Comparison of ENCODE assay signal across 8 mouse cellular contexts in genomic region chr1:134555871-134556670, GRCm38 (mm10). TPM values are rescaled to one million over a fixed set of nuclear protein-coding genes. Genes with fewer than 3 reads are reported as not detected.
DNase-seq lines count a peak whose midpoint lies in the region; ATAC-seq and TF ChIP-seq lines count a peak whose summit lies in the region.

No protein-coding gene starts in this region.

- ATAC-seq in embryonic facial prominence, embryonic 12.5 days (ENCODE audit: insufficient number of reproducible peaks, insufficient read depth, low FRiP score, low TSS enrichment) = peak; percentile 32; the same call in 1 of the 2 replicates
- peak; percentile 27; the same call in 1 of the 2 replicates for ATAC-seq in lung, embryonic 14.5 days (ENCODE audit: insufficient read depth)
- peak; percentile 42 for ATAC-seq in neural tube, embryonic 13.5 days (ENCODE audit: low read depth)

- H3K9me3 ChIP-seq in embryonic facial prominence, embryonic 12.5 days = no peaks in the 10 kb centered on the region
- no peaks in the 10 kb centered on the region for H3K9me3 ChIP-seq in lung, embryonic 14.5 days (ENCODE audit: low read depth, low read length)
- no peaks in the 10 kb centered on the region for H3K9me3 ChIP-seq in neural tube, embryonic 13.5 days

- intact Hi-C loops in heart, postnatal 10 days (cut with DNase I) = loop anchor here (2.0 kb wide), 1 partner anchor 63 kb away; no protein-coding TSS in a partner anchor

- no peak for TF ChIP-seq CTCF in layer of hippocampus, adult 2 months (conservative IDR thresholded peaks at IDR 0.05)
- 0 out of 2 replicates have a peak, but pooled peaks have one; percentile 12 for TF ChIP-seq CTCF in lung, embryonic 14.5 days (IDR thresholded peaks at IDR 0.05; ENCODE audit: low read depth)

- H3K36me3 ChIP-seq in embryonic facial prominence, embryonic 12.5 days = no peaks in the 10 kb centered on the region
- no peaks in the 10 kb centered on the region for H3K36me3 ChIP-seq in lung, embryonic 14.5 days (ENCODE audit: insufficient read depth)
- no peaks in the 10 kb centered on the region for H3K36me3 ChIP-seq in neural tube, embryonic 13.5 days

- H3K4me3 ChIP-seq in embryonic facial prominence, embryonic 12.5 days = peak overlapping the region; percentile 62
- H3K4me3 ChIP-seq in layer of hippocampus, adult 2 months = peak overlapping the region; percentile 87
- H3K4me3 ChIP-seq in lung, embryonic 14.5 days (ENCODE audit: low read depth, low read length) = peak overlapping the region; percentile 63
- H3K4me3 ChIP-seq in neural tube, embryonic 13.5 days = peak overlapping the region; percentile 71

- H3K27me3 ChIP-seq in embryonic facial prominence, embryonic 12.5 days = no peaks in the 10 kb centered on the region
- H3K27me3 ChIP-seq in lung, embryonic 14.5 days (ENCODE audit: insufficient read depth, low read length) = no peaks in the 10 kb centered on the region
- H3K27me3 ChIP-seq in neural tube, embryonic 13.5 days = no peaks in the 10 kb centered on the region

- peak; percentile 27 for DNase-seq in urinary bladder, adult 2 months (ENCODE audit: low spot score)
- DNase-seq in urinary bladder, postnatal 10 days (ENCODE audit: low spot score) = no peak
- DNase-seq in heart, postnatal 10 days = peak; percentile 11 to 32
- DNase-seq in layer of hippocampus, adult 2 months (ENCODE audit: low spot score in 2 of 2) = peak; percentile 57 to 60
- peak; percentile 67 for DNase-seq in lung, embryonic 14.5 days
- peak; percentile 87 for DNase-seq in thymus, postnatal 14 days

- under 1% methylated on average over 46 of the region's 46 CpGs for WGBS in embryonic facial prominence, embryonic 12.5 days
- under 1% methylated on average over 45 of the region's 46 CpGs for WGBS in lung, embryonic 14.5 days
- WGBS in neural tube, embryonic 13.5 days = under 1% methylated on average over 45 of the region's 46 CpGs

- peaks cover 10% of the 10 kb centered on the region for H3K4me1 ChIP-seq in embryonic facial prominence, embryonic 12.5 days
- peaks cover 10% of the 10 kb centered on the region for H3K4me1 ChIP-seq in lung, embryonic 14.5 days (ENCODE audit: insufficient read depth)
- H3K4me1 ChIP-seq in neural tube, embryonic 13.5 days (replicated peaks) = peaks cover 22% of the 10 kb centered on the region

- H3K27ac ChIP-seq in embryonic facial prominence, embryonic 12.5 days = peak overlapping the region; percentile 93
- H3K27ac ChIP-seq in layer of hippocampus, adult 2 months = peak overlapping the region; percentile 90
- peak overlapping the region; percentile 89 for H3K27ac ChIP-seq in lung, embryonic 14.5 days (ENCODE audit: low read depth)
- peak overlapping the region; percentile 96 for H3K27ac ChIP-seq in neural tube, embryonic 13.5 days (replicated peaks)

- peak overlapping the region; percentile 88 for H3K4me2 ChIP-seq in embryonic facial prominence, embryonic 12.5 days (replicated peaks)
- peak overlapping the region; percentile 93 for H3K4me2 ChIP-seq in lung, embryonic 14.5 days
- peak overlapping the region; percentile 82 for H3K4me2 ChIP-seq in neural tube, embryonic 13.5 days

- H3K9ac ChIP-seq in embryonic facial prominence, embryonic 12.5 days = peak overlapping the region; percentile 77
- H3K9ac ChIP-seq in lung, embryonic 14.5 days = peak overlapping the region; percentile 74
- H3K9ac ChIP-seq in neural tube, embryonic 13.5 days = peak overlapping the region; percentile 89

RNA-seq across cellular contexts. Expression of gene Kdm5b, which starts 3.9 kb away (rescaled TPM):
- 24.4 and 28.6 TPM in 2 replicates for polyA plus RNA-seq in urinary bladder, adult 2 months (2012; rRNA removed)
- polyA plus RNA-seq in embryonic facial prominence, embryonic 12.5 days (2016; fragmentation: Nextera tagmentation; extraction: Ambion mirVana) = 99.5 and 100 TPM in 2 replicates
- total RNA-seq in heart, postnatal 10 days (2021) = 10 to 100 TPM; 27.6 to 34.5 TPM
- total RNA-seq in layer of hippocampus, adult 2 months (2021) = 10 to 100 TPM; 69.1 to 72.6 TPM
- polyA plus RNA-seq in lung, embryonic 14.5 days (2014; fragmentation: Nextera tagmentation; extraction: Ambion mirVana) = 54.7 and 59.0 TPM in 2 replicates
- polyA plus RNA-seq in neural tube, embryonic 13.5 days (2015; fragmentation: Nextera tagmentation; extraction: Ambion mirVana) = 90.2 and 98.9 TPM in 2 replicates

RNA-seq across cellular contexts. Expression of gene Mgat4e, which starts 6.6 kb away (rescaled TPM):
- polyA plus RNA-seq in urinary bladder, adult 2 months (2012; rRNA removed) = 0.12 and 0.29 TPM in 2 replicates
- polyA plus RNA-seq in embryonic facial prominence, embryonic 12.5 days (2016; fragmentation: Nextera tagmentation; extraction: Ambion mirVana) = 0.12 TPM in 1 of 2 replicates, not detected in the other
- total RNA-seq in heart, postnatal 10 days (2021) = not detected
- total RNA-seq in layer of hippocampus, adult 2 months (2021) = not detected
- polyA plus RNA-seq in lung, embryonic 14.5 days (2014; fragmentation: Nextera tagmentation; extraction: Ambion mirVana) = 0.27 TPM in 1 of 2 replicates, not detected in the other
- not detected in 2 replicates for polyA plus RNA-seq in neural tube, embryonic 13.5 days (2015; fragmentation: Nextera tagmentation; extraction: Ambion mirVana)
